Mouse (Mus musculus) R1 (cell line): ENCODE results near the gene Cytip.

Experiments used
- DNase-seq: peaks from one replicate; pipeline ENCODE4 v3.0.0-alpha.2; 2018; ENCODE audit warnings: low read depth, low spot score

Gene Cytip

GRCm38 (mm10) chr2:58161813-58162212 is 33.5 kb downstream of the Cytip start:
- no peak for DNase-seq

DNA sequence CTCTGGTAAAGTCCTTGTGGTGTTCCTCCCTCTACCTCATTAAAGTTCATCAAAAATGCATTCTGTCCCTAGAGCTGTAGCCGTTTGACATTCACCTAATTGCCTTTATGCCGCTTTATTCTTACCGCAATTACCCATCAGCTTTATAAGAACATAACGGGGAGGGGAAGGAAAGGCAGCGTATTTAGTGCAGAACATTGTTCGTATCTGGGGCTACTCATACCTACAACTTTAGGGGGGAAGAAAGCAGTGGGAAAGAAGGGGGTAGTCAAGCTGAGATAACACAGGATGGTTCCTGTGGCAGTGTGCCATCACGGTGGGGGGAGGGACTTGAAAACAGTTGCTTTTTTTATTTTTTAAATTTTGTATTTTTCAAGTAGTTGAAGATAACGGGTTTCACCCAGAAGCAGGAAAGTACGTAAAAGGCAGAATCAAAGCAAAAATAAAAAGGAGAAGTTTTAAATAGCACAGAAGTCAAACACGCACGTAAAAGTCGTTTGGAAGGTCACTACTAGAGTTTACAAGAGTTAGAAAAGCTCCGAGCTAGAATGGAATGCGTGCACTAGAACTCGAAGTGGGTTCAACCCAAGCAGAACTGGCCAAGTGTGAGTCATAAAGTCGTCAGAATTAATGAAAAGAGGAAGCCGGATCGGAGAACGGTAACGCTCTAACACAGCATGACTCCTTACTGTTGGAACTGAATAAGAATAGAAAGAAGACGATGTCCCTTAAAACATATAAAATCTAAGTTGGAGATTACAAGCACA is 34.6 kb downstream of the Cytip start:
- peak; percentile 43 for DNase-seq

- DNase-seq = no peak
These were observed 35.5 kb downstream of the Cytip start for GRCm38 (mm10) chr2:58159880-58160279.

GRCm38 (mm10) chr2:58159121-58159520 is 36.2 kb downstream of the Cytip start:
- no peak for DNase-seq

- no peak for DNase-seq
These were observed 36.8 kb downstream of the Cytip start for GRCm38 (mm10) chr2:58158539-58158938.

- DNase-seq = no peak
These were observed 37.2 kb downstream of the Cytip start for GRCm38 (mm10) chr2:58158107-58158506.

DNA sequence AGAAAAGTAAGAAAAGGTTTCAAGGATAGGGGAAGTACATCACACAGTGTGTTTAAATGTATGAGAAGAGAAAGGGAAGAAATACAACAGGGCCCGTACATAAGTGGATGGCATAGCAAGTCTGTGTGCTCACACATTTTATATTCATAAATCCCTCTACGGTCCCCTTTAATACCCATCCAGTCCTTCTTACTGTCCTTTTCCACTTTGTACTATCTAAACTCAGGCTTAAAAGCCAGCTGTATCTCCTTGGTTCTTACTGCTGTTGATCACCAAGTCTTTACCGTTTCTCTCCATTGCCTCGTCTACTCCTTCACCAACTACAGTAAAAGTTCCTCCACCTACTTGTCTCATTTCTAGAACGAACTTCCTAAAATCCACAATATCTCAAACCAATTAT is 37.9 kb downstream of the Cytip start:
- DNase-seq = no peak

GRCm38 (mm10) chr2:58156495-58157392 is 38.6 kb downstream of the Cytip start:
- no peak for DNase-seq

GRCm38 (mm10) chr2:58156108-58156415 is 39.3 kb downstream of the Cytip start:
- no peak for DNase-seq

DNA sequence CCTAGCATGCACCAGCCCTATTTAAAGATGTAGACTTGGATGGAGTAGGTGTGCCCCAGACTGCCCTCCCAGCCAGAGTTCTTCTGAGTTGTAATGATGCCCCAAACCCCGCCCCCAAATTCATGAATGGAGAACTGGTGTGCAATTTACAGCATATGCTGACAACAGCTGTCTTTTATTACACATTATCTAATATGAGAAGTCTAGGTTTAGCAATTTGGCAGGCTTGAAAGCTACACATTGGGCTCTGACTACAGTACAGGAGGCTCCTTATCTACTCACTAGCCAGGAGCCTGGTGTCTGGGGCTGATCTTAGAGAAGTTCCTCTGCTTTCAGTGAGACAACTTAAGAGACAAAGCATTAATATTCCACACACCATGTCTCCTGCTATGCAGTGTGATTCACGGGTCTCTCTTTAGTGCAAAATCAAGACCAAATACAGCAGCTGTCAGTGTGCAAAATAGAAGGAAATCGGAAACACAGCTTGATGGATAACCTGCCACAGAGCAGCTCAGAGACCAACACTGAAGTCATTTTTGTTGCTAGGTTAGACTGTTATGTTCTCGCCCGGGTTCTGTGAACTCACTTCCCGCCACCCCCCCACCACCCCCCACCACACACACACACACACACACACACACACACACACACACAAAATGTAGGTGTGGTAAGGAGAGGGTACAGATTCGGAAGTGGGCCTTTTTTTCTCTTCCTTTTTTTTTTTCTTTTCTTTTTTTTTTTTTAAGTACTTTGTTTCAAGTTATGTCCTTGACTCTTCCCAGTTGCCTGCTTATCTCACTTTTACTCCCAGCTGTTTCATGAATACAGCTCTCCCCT is 39.8 kb downstream of the Cytip start:
- DNase-seq = no peak

DNA sequence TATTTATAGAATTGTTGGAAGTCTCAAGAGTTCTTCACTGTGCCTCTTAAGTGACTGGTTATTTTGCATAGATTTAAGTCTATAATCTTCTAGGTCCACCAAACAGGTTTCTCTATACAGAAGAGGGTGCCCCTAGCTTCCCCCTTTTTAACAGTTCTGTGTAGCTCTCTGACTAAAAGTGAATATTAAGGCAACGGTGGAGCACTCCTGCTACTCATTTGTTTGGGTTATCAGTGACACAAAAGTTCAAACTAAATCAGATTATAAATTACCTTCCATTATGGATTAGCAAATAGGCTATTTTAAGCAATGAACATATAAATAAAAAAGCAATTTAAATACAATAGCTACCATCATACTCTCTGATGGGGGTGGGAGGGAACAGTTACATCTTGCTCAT is 40.8 kb downstream of the Cytip start:
- no peak for DNase-seq

GRCm38 (mm10) chr2:58153742-58154141 is 41.6 kb downstream of the Cytip start:
- DNase-seq = no peak

- no peak for DNase-seq
These were observed 45.3 kb downstream of the Cytip start for GRCm38 (mm10) chr2:58149983-58150405.

- DNase-seq = no peak
These were observed 48.8 kb downstream of the Cytip start for GRCm38 (mm10) chr2:58146572-58146971.

- no peak for DNase-seq
These were observed 54.8 kb downstream of the Cytip start for GRCm38 (mm10) chr2:58140531-58140930.

GRCm38 (mm10) chr2:58138611-58139010 is 56.7 kb downstream of the Cytip start:
- DNase-seq = no peak

DNA sequence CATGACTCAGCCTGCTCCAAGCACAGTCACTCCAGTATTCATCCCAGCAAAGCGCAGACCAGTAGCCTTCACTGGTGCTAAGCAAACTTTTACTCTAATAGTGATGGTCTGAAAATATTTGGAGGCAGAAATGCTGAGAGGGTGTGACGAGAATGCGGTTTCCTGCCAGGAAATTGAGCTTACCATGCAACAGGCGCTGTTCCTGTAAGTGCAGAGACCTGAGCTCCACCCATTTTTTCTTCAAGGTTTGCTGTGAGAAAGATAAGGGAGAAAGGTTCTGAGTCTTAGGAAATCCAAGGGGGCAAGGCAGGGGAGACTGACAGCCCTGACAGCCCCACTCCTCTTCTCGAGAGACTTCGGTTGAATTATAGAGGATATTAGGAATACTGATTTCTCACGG is 57.7 kb downstream of the Cytip start:
- no peak for DNase-seq

GRCm38 (mm10) chr2:58136526-58136925 is 58.8 kb downstream of the Cytip start:
- no peak for DNase-seq

DNA sequence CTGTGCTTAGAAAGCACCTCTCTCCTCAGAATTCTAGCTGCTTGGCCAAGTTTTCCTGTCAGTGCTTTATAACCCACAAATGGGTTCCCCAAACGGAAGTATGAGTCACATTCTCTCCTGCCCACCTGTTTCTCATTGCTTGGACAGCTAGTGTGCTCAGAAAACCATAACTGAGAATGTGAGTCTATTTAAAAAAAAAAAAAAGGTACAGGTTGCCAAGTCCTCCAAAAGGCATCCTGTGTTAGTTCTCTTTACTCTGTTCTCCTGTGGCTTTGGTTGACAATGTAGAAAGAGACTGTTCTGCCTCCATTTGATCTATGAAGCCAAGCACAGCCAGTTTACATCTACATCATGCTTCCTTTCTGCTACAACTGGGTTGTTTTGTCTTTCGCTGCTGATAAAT is 60.3 kb downstream of the Cytip start:
- no peak for DNase-seq

DNA sequence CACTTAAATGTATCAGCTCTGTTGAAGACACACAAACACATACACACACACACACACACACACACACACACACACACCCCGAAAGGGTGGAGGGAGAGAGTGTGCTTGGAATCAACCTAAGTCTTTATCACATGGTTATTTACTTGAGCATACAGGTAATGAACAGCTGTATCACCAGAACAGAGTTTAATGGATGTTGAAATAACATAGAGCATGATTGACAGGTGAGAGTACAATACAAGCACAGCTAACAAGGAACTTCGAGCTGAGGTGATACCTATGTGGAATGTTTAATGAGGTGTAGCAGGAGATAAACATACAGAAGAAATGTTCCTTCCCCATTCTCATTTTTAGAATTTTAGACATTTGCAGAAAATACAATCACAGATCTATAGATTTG is 62.7 kb downstream of the Cytip start:
- DNase-seq = no peak

- DNase-seq = no peak
These were observed 65.4 kb downstream of the Cytip start for GRCm38 (mm10) chr2:58129903-58130302.

DNA sequence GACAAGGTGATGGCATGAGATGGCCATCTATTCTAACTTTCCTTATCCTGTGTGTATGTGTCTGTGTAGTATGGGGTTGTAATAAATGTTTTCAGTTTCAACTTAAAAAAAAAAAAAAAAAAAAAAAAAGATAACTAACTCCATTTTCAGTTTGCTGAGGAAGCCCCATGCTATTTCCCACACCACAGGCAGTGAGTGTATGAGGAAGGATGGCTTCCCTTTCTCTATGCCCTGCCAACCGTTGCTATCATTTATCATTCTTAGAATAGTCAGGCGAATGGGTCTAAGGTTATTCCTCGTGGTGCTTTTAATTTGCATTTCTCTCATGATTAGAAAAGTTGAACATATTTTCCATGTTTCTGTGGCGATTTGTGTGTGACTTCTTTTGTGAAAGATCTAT is 84.2 kb downstream of the Cytip start:
- DNase-seq = no peak
